8 mouse cellular contexts compared by ENCODE assay signal in genomic region chr19:33380386-33380785, GRCm38 (mm10). TPM values are rescaled to one million over a fixed set of nuclear protein-coding genes. Genes with fewer than 3 reads are reported as not detected.
DNase-seq lines count a peak whose midpoint lies in the region; ATAC-seq and TF ChIP-seq lines count a peak whose summit lies in the region.

No protein-coding gene starts in this region.

- H3K27me3 ChIP-seq in cerebellum, adult 2 months (ENCODE audit: control insufficient read depth, insufficient read depth, low read length), result no peaks in the 10 kb centered on the region
- no peaks in the 10 kb centered on the region for H3K27me3 ChIP-seq in liver, embryonic 14.5 days (ENCODE audit: control insufficient read depth, insufficient read depth, low read length)
- no peaks in the 10 kb centered on the region for H3K27me3 ChIP-seq in forebrain, embryonic 14.5 days (replicated peaks; ENCODE audit: control insufficient read depth, insufficient read depth, low read length)

- TF ChIP-seq CTCF in cerebellum, adult 2 months (IDR thresholded peaks at IDR 0.05; ENCODE audit: borderline replicate concordance, insufficient read depth, low read depth, low read length), result peak; percentile 43; the same call in 1 of the 2 replicates
- TF ChIP-seq CTCF in liver, embryonic 14.5 days (IDR thresholded peaks at IDR 0.05; ENCODE audit: low read depth), result peak; percentile 32; the same call in 1 of the 2 replicates

- ATAC-seq in liver, embryonic 14.5 days (ENCODE audit: insufficient read depth), result no peak
- ATAC-seq in forebrain, embryonic 14.5 days, result peak; percentile 81

- H3K4me1 ChIP-seq in cerebellum, adult 2 months (ENCODE audit: control insufficient read depth, insufficient read depth, low read length), result no peaks in the 10 kb centered on the region
- no peaks in the 10 kb centered on the region for H3K4me1 ChIP-seq in liver, embryonic 14.5 days (replicated peaks; ENCODE audit: control insufficient read depth in 2 of 2, insufficient read depth in 2 of 2, low read length in 1 of 2)
- H3K4me1 ChIP-seq in forebrain, embryonic 14.5 days (ENCODE audit: control insufficient read depth, insufficient read depth, low read length), result no peaks in the 10 kb centered on the region

- H3K27ac ChIP-seq in cerebellum, adult 2 months (ENCODE audit: insufficient read depth, low read length), result no peak overlapping the region
- H3K27ac ChIP-seq in liver, embryonic 14.5 days, result no peak overlapping the region
- no peak overlapping the region for H3K27ac ChIP-seq in forebrain, embryonic 14.5 days (ENCODE audit: low read depth, low read length)

- 1% methylated on average over 3 of the region's 3 CpGs for WGBS in cerebellum, adult 2 months
- 10% methylated on average over 3 of the region's 3 CpGs for WGBS in liver, embryonic 14.5 days (ENCODE audit: insufficient replicate concordance)
- 13% methylated on average over 3 of the region's 3 CpGs for WGBS in forebrain, embryonic 14.5 days

- no peak for TF ChIP-seq POLR2A in cerebellum, adult 2 months (IDR thresholded peaks at IDR 0.05; ENCODE audit: borderline replicate concordance, insufficient read depth, low read length)

- no peaks in the 10 kb centered on the region for H3K36me3 ChIP-seq in liver, embryonic 14.5 days (replicated peaks; ENCODE audit: control insufficient read depth, insufficient read depth, low read depth)
- no peaks in the 10 kb centered on the region for H3K36me3 ChIP-seq in forebrain, embryonic 14.5 days (ENCODE audit: control insufficient read depth, insufficient read depth, low read length)

- no peaks in the 10 kb centered on the region for H3K9me3 ChIP-seq in liver, embryonic 14.5 days (ENCODE audit: control insufficient read depth, low read length)
- H3K9me3 ChIP-seq in forebrain, embryonic 14.5 days (replicated peaks; ENCODE audit: control insufficient read depth, low read length), result no peaks in the 10 kb centered on the region

- DNase-seq in cerebellum, adult 2 months, result peak in 1 of 2 experiments; percentile 22
- DNase-seq in cerebellum, postnatal 25 days, result no peak
- peak in 1 of 3 experiments; percentile 1 for DNase-seq in liver, embryonic 14.5 days (ENCODE audit: low read depth in 3 of 3, low spot score in 3 of 3)
- no peak for DNase-seq in liver
- peak; percentile 82 for DNase-seq in forebrain, embryonic 14.5 days (ENCODE audit: low spot score)
- peak; percentile 70 for DNase-seq in naive thymus-derived CD4-positive, alpha-beta T cell, adult 2 months (ENCODE audit: low read depth)
- DNase-seq in urinary bladder, postnatal 36 days (ENCODE audit: low spot score in 2 of 2), result no peak
- no peak for DNase-seq in adrenal gland, postnatal 10 days

- TF ChIP-seq EP300 in liver, embryonic 14.5 days (IDR thresholded peaks at IDR 0.05; ENCODE audit: low read depth), result no peak

- H3K4me2 ChIP-seq in liver, embryonic 14.5 days (ENCODE audit: low read depth), result no peak overlapping the region
- H3K4me2 ChIP-seq in forebrain, embryonic 14.5 days (ENCODE audit: low read length), result no peak overlapping the region

- H3K4me3 ChIP-seq in cerebellum, adult 2 months (replicated peaks; ENCODE audit: insufficient read depth, low read depth, low read length), result no peak overlapping the region
- no peak overlapping the region for H3K4me3 ChIP-seq in liver, embryonic 14.5 days (ENCODE audit: insufficient read depth in 1 of 2, low read depth in 2 of 2, low read length in 2 of 2)
- no peak overlapping the region for H3K4me3 ChIP-seq in forebrain, embryonic 14.5 days (ENCODE audit: low read depth, low read length)

- H3K9ac ChIP-seq in liver, embryonic 14.5 days (replicated peaks), result no peak overlapping the region
- no peak overlapping the region for H3K9ac ChIP-seq in forebrain, embryonic 14.5 days (ENCODE audit: low read length)

RNA-seq across cellular contexts. Expression of gene Rnls, which starts 11.7 kb away (rescaled TPM):
- 2.2 and 2.5 TPM in 2 replicates for polyA plus RNA-seq in cerebellum, adult 2 months (2012; rRNA removed)
- polyA plus RNA-seq in liver, embryonic 14.5 days (2012; rRNA removed), result 0.22 and 0.29 TPM in 2 replicates
- polyA plus RNA-seq in liver, embryonic 14.5 days (2014; fragmentation: Nextera tagmentation; extraction: Ambion mirVana), result 1.0 and 1.2 TPM in 2 replicates
- polyA plus RNA-seq in forebrain, embryonic 14.5 days (2014; fragmentation: Nextera tagmentation; extraction: Ambion mirVana), result 9.5 and 10.7 TPM in 2 replicates
- 1 to 10 TPM; 5.7 to 6.4 TPM for total RNA-seq in adrenal gland, postnatal 10 days (2021)

Comparison
In these comparisons a context has a peak if more than half of its experiments do, and no peak if none do; other contexts are left out.
1. DNase-seq: peak in forebrain, embryonic 14.5 days (single experiment) and naive thymus-derived CD4-positive, alpha-beta T cell, adult 2 months (single experiment); none in cerebellum, postnatal 25 days (0 of 2), liver (single experiment), urinary bladder, postnatal 36 days (0 of 2) and adrenal gland, postnatal 10 days (single experiment).